Mouse (Mus musculus): ENCODE data around the gene Mcpt1. TPM values are rescaled to one million over a fixed set of nuclear protein-coding genes. Genes with fewer than 3 reads are reported as not detected.
"Not testable (repeated sequence)": the region's sequence is repeated elsewhere in the genome, so short reads cannot be mapped to it uniquely, and the experiment has no call there.

Mcpt1 gene
- polyA plus RNA-seq (2012; ENCODE audit: insufficient read depth, insufficient read length, missing spikeins), result not detected in 2 replicates

DNA sequence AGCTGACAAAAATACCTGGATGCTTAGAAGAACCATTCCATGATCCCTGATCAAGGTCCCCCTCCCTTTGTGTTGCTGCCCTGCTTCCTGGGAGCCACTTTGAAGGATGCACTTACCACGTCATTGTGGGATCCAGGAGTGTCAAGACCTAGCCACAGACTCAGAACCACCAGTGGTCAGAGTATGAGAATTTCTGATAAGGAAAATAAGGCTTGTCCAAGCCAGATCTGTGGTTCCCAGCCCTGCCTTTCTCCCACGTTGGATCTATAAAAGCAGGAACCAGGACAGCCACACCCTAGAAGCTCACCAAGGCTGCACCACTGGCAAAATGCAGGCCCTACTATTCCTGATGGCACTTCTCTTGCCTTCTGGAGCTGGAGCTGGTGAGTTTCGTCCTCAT, at the start of gene Mcpt1:
TSS of gene Mcpt1 (plus strand) at position 301 of the 400 bp plus-strand sequence.
- not testable (repeated sequence) for H3K27ac ChIP-seq (replicated peaks; ENCODE audit: low read depth, low read length); H3K4me1 ChIP-seq (ENCODE audit: control insufficient read depth, insufficient read depth, insufficient read length, low read length); H3K4me3 ChIP-seq (ENCODE audit: insufficient read depth, low read depth, low read length)

DNA sequence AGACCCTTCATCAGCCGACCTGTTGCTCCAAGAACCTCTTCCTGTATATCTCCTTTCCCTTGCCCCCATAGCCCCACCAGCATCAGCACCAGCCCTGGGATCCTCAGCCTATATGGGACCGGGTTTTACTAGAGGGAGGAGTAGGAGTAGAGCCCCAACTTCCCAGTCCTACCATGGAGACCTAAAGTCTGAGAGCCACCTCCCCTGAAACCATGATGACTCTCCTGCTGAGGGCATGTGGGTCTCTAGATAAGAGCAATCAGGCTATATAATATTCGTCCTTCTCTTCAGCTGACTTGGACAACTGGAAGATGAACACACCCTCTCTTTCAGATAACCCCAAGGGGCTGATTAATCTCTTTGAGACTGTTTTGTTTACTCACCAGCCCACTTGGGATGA, 30.3 kb upstream of the Mcpt1 start:
- H3K27ac ChIP-seq (replicated peaks; ENCODE audit: low read depth, low read length); H3K4me1 ChIP-seq (ENCODE audit: control insufficient read depth, insufficient read depth, insufficient read length, low read length); H3K4me3 ChIP-seq (ENCODE audit: insufficient read depth, low read depth, low read length): not testable (repeated sequence)

GRCm38 (mm10) chr14:56013147-56013546, 4.6 kb upstream of the Mcpt1 start:
- Histone ChIP-seq H3K4me3 (ENCODE audit: insufficient read depth, low read depth, low read length) (no peak overlapping the region), H3K27ac (replicated peaks; ENCODE audit: low read depth, low read length) (no peak overlapping the region), H3K4me1 (ENCODE audit: control insufficient read depth, insufficient read depth, insufficient read length, low read length) (no peaks in the 10 kb centered on the region)

- Histone ChIP-seq H3K4me1 (ENCODE audit: control insufficient read depth, insufficient read depth, insufficient read length, low read length) (no peaks in the 10 kb centered on the region), H3K27ac (replicated peaks; ENCODE audit: low read depth, low read length) (no peak overlapping the region), H3K4me3 (ENCODE audit: insufficient read depth, low read depth, low read length) (no peak overlapping the region)
Measured at GRCm38 (mm10) chr14:56013924-56014323, 3.8 kb upstream of the Mcpt1 start.

DNA sequence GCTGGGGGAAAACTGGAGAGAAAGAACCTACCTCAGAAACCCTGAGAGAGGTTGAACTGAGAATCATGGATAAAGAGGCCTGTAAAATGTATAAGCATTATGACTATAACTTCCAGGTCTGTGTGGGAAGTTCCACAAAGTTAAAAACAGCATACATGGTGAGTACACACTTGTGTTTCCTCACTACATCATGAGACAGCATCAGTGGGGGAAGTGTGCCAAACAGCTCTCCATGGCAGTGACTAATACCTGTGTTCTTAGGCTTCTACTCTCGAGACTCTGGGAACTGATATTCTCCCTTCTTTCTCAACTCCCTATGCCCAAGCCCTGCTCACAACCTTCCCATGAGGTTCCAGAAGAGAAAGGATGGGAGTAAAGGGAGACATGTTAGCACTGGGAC, 1.7 kb downstream of the Mcpt1 start:
- no peaks in the 10 kb centered on the region for H3K4me1 ChIP-seq (ENCODE audit: control insufficient read depth, insufficient read depth, insufficient read length, low read length)
- no peak overlapping the region for H3K4me3 ChIP-seq (ENCODE audit: insufficient read depth, low read depth, low read length)

DNA sequence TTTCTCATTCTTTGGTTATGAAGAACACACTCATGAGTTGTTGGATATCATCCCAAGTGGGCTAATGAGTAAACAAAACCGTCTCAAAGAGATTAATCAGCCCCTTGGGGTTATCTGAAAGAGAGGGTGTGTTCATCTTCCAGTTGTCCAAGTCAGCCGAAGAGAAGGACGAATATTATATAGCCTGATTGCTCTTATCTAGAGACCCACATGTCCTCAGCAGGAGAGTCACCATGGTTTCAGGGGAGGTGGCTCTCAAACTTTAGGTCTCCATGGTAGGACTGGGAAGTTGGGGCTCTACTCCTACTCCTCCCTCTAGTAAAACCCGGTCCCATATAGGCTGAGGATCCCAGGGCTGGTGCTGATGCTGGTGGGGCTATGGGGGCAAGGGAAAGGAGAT, 3.5 kb downstream of the Mcpt1 start:
- not testable (repeated sequence) for H3K4me3 ChIP-seq (ENCODE audit: insufficient read depth, low read depth, low read length); H3K4me1 ChIP-seq (ENCODE audit: control insufficient read depth, insufficient read depth, insufficient read length, low read length); H3K27ac ChIP-seq (replicated peaks; ENCODE audit: low read depth, low read length)

More for the DNA sequence above, 1.7 kb downstream of the Mcpt1 start:
- no peak overlapping the region for H3K27ac ChIP-seq (replicated peaks; ENCODE audit: low read depth, low read length)

- not testable (repeated sequence) for H3K4me1 ChIP-seq (ENCODE audit: control insufficient read depth, insufficient read depth, insufficient read length, low read length); H3K27ac ChIP-seq (replicated peaks; ENCODE audit: low read depth, low read length); H3K4me3 ChIP-seq (ENCODE audit: insufficient read depth, low read depth, low read length)
Measured at GRCm38 (mm10) chr14:56030395-56030794, 12.6 kb downstream of the Mcpt1 start, which contains the start of gene Mcpt9. Mcpt9 (minus strand) TSS chr14:56030495.

GRCm38 (mm10) chr14:56034433-56034832, 16.7 kb downstream of the Mcpt1 start:
- Histone ChIP-seq H3K4me1 (ENCODE audit: control insufficient read depth, insufficient read depth, insufficient read length, low read length) (no peaks in the 10 kb centered on the region), H3K4me3 (ENCODE audit: insufficient read depth, low read depth, low read length) (no peak overlapping the region), H3K27ac (replicated peaks; ENCODE audit: low read depth, low read length) (no peak overlapping the region)

DNA sequence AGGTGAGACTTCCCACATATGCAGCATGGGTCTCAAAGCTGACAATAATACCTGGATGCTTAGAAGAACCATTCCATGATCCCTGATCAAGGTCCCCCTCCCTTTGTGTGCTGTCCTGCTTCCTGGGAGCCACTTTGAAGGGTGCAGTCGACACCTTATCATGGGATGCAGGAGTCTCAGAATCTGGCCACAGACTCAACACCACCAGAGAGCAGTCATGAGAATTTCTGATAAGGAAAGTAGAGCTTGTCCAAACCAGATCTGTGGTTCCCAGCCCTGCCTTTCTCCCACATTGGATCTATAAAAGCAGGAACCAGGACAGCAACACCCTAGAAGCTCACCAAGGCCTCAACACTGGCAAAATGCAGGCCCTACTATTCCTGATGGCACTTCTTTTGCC, 24.0 kb downstream of the Mcpt1 start, which contains the start of gene Mcpt2:
TSS of gene Mcpt2 (plus strand) at position 250 of the 400 bp plus-strand sequence.
- not testable (repeated sequence) for H3K4me1 ChIP-seq (ENCODE audit: control insufficient read depth, insufficient read depth, insufficient read length, low read length); H3K4me3 ChIP-seq (ENCODE audit: insufficient read depth, low read depth, low read length)

GRCm38 (mm10) chr14:56055408-56055807, 37.6 kb downstream of the Mcpt1 start:
- Histone ChIP-seq H3K4me1 (ENCODE audit: control insufficient read depth, insufficient read depth, insufficient read length, low read length) (no peaks in the 10 kb centered on the region), H3K4me3 (ENCODE audit: insufficient read depth, low read depth, low read length) (no peak overlapping the region), H3K27ac (replicated peaks; ENCODE audit: low read depth, low read length) (no peak overlapping the region)

More for the DNA sequence above, 24.0 kb downstream of the Mcpt1 start, which contains the start of gene Mcpt2:
- not testable (repeated sequence) for H3K27ac ChIP-seq (replicated peaks; ENCODE audit: low read depth, low read length)

DNA sequence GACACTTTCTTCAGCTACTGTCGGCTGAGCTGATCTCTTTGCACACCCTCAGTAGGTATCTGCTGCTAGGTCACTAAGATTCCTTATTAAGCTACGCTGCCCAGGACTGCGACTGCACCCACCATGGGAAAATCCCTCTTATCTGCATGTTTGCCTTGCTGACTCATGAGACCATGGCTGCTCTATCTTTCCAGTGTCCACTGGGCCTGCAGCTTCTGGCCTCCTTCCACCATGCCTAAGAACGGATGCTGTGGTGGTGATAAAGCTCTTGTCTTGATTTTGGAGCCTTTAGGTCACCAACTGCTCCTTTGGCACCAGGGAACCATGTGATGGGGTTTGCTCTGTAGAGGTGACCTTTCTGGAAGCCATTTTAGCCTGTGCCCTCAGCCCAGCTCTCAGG, 40.0 kb downstream of the Mcpt1 start:
- Histone ChIP-seq H3K4me1 (ENCODE audit: control insufficient read depth, insufficient read depth, insufficient read length, low read length) (no peaks in the 10 kb centered on the region), H3K27ac (replicated peaks; ENCODE audit: low read depth, low read length) (no peak overlapping the region)

DNA sequence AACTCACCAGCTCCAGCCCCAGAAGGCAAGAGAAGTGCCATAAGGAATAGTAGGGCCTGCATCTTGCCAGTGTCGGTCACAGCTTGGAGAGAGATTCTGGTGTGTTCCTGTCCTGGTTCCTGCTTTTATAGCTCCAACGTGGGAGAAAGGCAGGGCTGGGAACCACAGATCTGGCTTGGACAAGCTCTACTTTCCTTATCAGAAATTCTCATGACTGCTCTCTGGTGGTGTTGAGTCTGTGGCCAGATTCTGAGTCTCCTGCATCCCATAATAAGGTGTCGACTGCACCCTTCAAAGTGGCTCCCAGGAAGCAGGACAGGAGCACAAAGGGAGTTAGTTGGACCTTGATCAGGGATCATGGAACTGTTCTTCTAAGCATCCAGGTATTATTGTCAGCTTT, 44.4 kb downstream of the Mcpt1 start, which contains the start of gene Mcpt4:
TSS of gene Mcpt4 (minus strand) at position 101 of the 400 bp plus-strand sequence.
- not testable (repeated sequence) for H3K4me1 ChIP-seq (ENCODE audit: control insufficient read depth, insufficient read depth, insufficient read length, low read length); H3K4me3 ChIP-seq (ENCODE audit: insufficient read depth, low read depth, low read length); H3K27ac ChIP-seq (replicated peaks; ENCODE audit: low read depth, low read length)

More for the DNA sequence above, 40.0 kb downstream of the Mcpt1 start:
- H3K4me3 ChIP-seq (ENCODE audit: insufficient read depth, low read depth, low read length), result no peak overlapping the region

Other genes starting within 250 kb of the Mcpt1 start
- 4.1 and 6.3 TPM in 2 replicates for gene Adcy4, start 233.9 kb upstream of the Mcpt1 start, polyA plus RNA-seq (2012; ENCODE audit: insufficient read depth, insufficient read length, missing spikeins)
- gene Ripk3, start 229.1 kb upstream of the Mcpt1 start, polyA plus RNA-seq (2012; ENCODE audit: insufficient read depth, insufficient read length, missing spikeins), result 3.7 and 5.0 TPM in 2 replicates
- gene Nfatc4, start 194.8 kb upstream of the Mcpt1 start, polyA plus RNA-seq (2012; ENCODE audit: insufficient read depth, insufficient read length, missing spikeins), result 1.5 and 1.8 TPM in 2 replicates
- gene Nynrin, start 164.0 kb upstream of the Mcpt1 start, polyA plus RNA-seq (2012; ENCODE audit: insufficient read depth, insufficient read length, missing spikeins), result 0.87 and 1.0 TPM in 2 replicates
- not detected in 2 replicates for gene Cbln3, start 133.6 kb upstream of the Mcpt1 start, polyA plus RNA-seq (2012; ENCODE audit: insufficient read depth, insufficient read length, missing spikeins)
- 4.2 and 5.5 TPM in 2 replicates for gene Khnyn, start 133.0 kb upstream of the Mcpt1 start, polyA plus RNA-seq (2012; ENCODE audit: insufficient read depth, insufficient read length, missing spikeins)
- gene Sdr39u1, start 117.7 kb upstream of the Mcpt1 start, polyA plus RNA-seq (2012; ENCODE audit: insufficient read depth, insufficient read length, missing spikeins), result 134 and 149 TPM in 2 replicates
- 6.1 and 8.2 TPM in 2 replicates for gene Cma1, start 73.3 kb upstream of the Mcpt1 start, polyA plus RNA-seq (2012; ENCODE audit: insufficient read depth, insufficient read length, missing spikeins)
- not detected in 2 replicates for gene Cma2, start 67.0 kb upstream of the Mcpt1 start, polyA plus RNA-seq (2012; ENCODE audit: insufficient read depth, insufficient read length, missing spikeins)
- gene Mcpt9, start 12.5 kb downstream of the Mcpt1 start, polyA plus RNA-seq (2012; ENCODE audit: insufficient read depth, insufficient read length, missing spikeins), result not detected in 2 replicates
- gene Mcpt2, start 24.1 kb downstream of the Mcpt1 start, polyA plus RNA-seq (2012; ENCODE audit: insufficient read depth, insufficient read length, missing spikeins), result not detected in 2 replicates
- 8.2 and 8.8 TPM in 2 replicates for gene Mcpt4, start 44.3 kb downstream of the Mcpt1 start, polyA plus RNA-seq (2012; ENCODE audit: insufficient read depth, insufficient read length, missing spikeins)
- not detected in 2 replicates for gene Mcpt8, start 67.3 kb downstream of the Mcpt1 start, polyA plus RNA-seq (2012; ENCODE audit: insufficient read depth, insufficient read length, missing spikeins)
- not detected in 2 replicates for gene Ctsg, start 84.6 kb downstream of the Mcpt1 start, polyA plus RNA-seq (2012; ENCODE audit: insufficient read depth, insufficient read length, missing spikeins)
- not detected in 2 replicates for gene Gzme, start 102.7 kb downstream of the Mcpt1 start, polyA plus RNA-seq (2012; ENCODE audit: insufficient read depth, insufficient read length, missing spikeins)
- gene Gzmd, start 114.6 kb downstream of the Mcpt1 start, polyA plus RNA-seq (2012; ENCODE audit: insufficient read depth, insufficient read length, missing spikeins), result not detected in 2 replicates
- not detected in 2 replicates for gene Gzmg, start 141.6 kb downstream of the Mcpt1 start, polyA plus RNA-seq (2012; ENCODE audit: insufficient read depth, insufficient read length, missing spikeins)
- gene Gzmn, start 156.6 kb downstream of the Mcpt1 start, polyA plus RNA-seq (2012; ENCODE audit: insufficient read depth, insufficient read length, missing spikeins), result not detected in 2 replicates
- gene Gzmf, start 193.4 kb downstream of the Mcpt1 start, polyA plus RNA-seq (2012; ENCODE audit: insufficient read depth, insufficient read length, missing spikeins), result not detected in 2 replicates
- not detected in 2 replicates for gene Gzmc, start 216.7 kb downstream of the Mcpt1 start, polyA plus RNA-seq (2012; ENCODE audit: insufficient read depth, insufficient read length, missing spikeins)
- not detected in 2 replicates for gene Gzmb, start 244.3 kb downstream of the Mcpt1 start, polyA plus RNA-seq (2012; ENCODE audit: insufficient read depth, insufficient read length, missing spikeins)